Mouse (Mus musculus) gonadal fat pad, adult 2 months (tissue): ENCODE results near the gene Pcdh15. TPM values are rescaled to one million over a fixed set of nuclear protein-coding genes. Genes with fewer than 3 reads are reported as not detected.

Experiments
- DNase-seq: peaks from one replicate; pipeline ENCODE4 v3.0.0-alpha.2; 2012; ENCODE audit warnings: low read depth
- polyA plus RNA-seq: library from polyadenylated mRNA; depleted of rRNA; stranded (reverse); fragments of >200 nt; gene quantifications from 2 replicates; pipeline ENCODE4 v1.2.3, GENCODE M21; 2012

Gene Pcdh15
- polyA plus RNA-seq, 1 experiment = 0.01 TPM

GRCm38 (mm10) chr10:73821657-73822583 lies 722.8 kb downstream of the Pcdh15 start:
- DNase-seq = no peak

GRCm38 (mm10) chr10:73823214-73823613 lies 724.1 kb downstream of the Pcdh15 start:
- DNase-seq = no peak

- DNase-seq = no peak
Measured at GRCm38 (mm10) chr10:73826354-73826753, 727.2 kb downstream of the Pcdh15 start.

- DNase-seq = no peak
Measured at GRCm38 (mm10) chr10:73828781-73829180, 729.6 kb downstream of the Pcdh15 start.

- DNase-seq = no peak
Measured at GRCm38 (mm10) chr10:73844998-73845397, 745.9 kb downstream of the Pcdh15 start.

- DNase-seq = no peak
Measured at GRCm38 (mm10) chr10:73862181-73862580, 763.0 kb downstream of the Pcdh15 start.

- DNase-seq = no peak
Measured at GRCm38 (mm10) chr10:73878055-73878728, 779.0 kb downstream of the Pcdh15 start.

- DNase-seq = no peak
Measured at GRCm38 (mm10) chr10:73878729-73879067, 779.6 kb downstream of the Pcdh15 start.

- no peak for DNase-seq
Measured at GRCm38 (mm10) chr10:73887771-73888170, 788.6 kb downstream of the Pcdh15 start.

- DNase-seq = no peak
Measured at GRCm38 (mm10) chr10:73892251-73892650, 793.1 kb downstream of the Pcdh15 start.

- DNase-seq = no peak
Measured at GRCm38 (mm10) chr10:73896086-73896607, 797.0 kb downstream of the Pcdh15 start.

- DNase-seq = no peak
Measured at GRCm38 (mm10) chr10:73899165-73899564, 800.0 kb downstream of the Pcdh15 start.

GRCm38 (mm10) chr10:73907626-73908025 lies 808.5 kb downstream of the Pcdh15 start:
- DNase-seq = no peak

GRCm38 (mm10) chr10:73908568-73908967 lies 809.4 kb downstream of the Pcdh15 start:
- no peak for DNase-seq

GRCm38 (mm10) chr10:73915170-73915569 lies 816.0 kb downstream of the Pcdh15 start:
- DNase-seq = no peak

GRCm38 (mm10) chr10:73921579-73921978 lies 822.4 kb downstream of the Pcdh15 start:
- DNase-seq = no peak

- no peak for DNase-seq
Measured at GRCm38 (mm10) chr10:73928672-73929071, 829.5 kb downstream of the Pcdh15 start.

GRCm38 (mm10) chr10:73929718-73930117 lies 830.6 kb downstream of the Pcdh15 start:
- no peak for DNase-seq

GRCm38 (mm10) chr10:73931185-73931584 lies 832.0 kb downstream of the Pcdh15 start:
- DNase-seq = no peak

- DNase-seq = no peak
Measured at GRCm38 (mm10) chr10:73931996-73932679, 833.0 kb downstream of the Pcdh15 start.

- DNase-seq = no peak
Measured at GRCm38 (mm10) chr10:73936121-73936520, 837.0 kb downstream of the Pcdh15 start.

- no peak for DNase-seq
Measured at GRCm38 (mm10) chr10:73938989-73939388, 839.8 kb downstream of the Pcdh15 start.
